Mouse (Mus musculus) heart, adult 2 months (tissue): Measurements from ENCODE around the gene Zkscan2. TPM values are rescaled to one million over a fixed set of nuclear protein-coding genes. Genes with fewer than 3 reads are reported as not detected.

Experiments used
- DNase-seq, 2 experiments: peaks; one replicate each; pipeline ENCODE4 v3.0.0; 2021
- H3K27ac ChIP-seq: fragments of 200-600 bp; 2 replicates; pipeline ENCODE4 v1.8.1; 2022
- H3K27me3 ChIP-seq: fragments of 200-500 bp; 2 replicates; pipeline ENCODE4 v1.6.1; 2012; ENCODE audit warnings: mild to moderate bottlenecking, low read length, inconsistent platforms, mixed read lengths; ENCODE audit not compliant: control insufficient read depth, insufficient read depth
- H3K36me3 ChIP-seq: fragments of 200-500 bp; 2 replicates; pipeline ENCODE4 v1.6.1; 2012; ENCODE audit warnings: low read length, inconsistent platforms; ENCODE audit not compliant: control insufficient read depth, insufficient read depth
- H3K4me1 ChIP-seq: fragments of 200-500 bp; 2 replicates; pipeline ENCODE4 v1.6.1; 2011; ENCODE audit warnings: low read length; ENCODE audit not compliant: control insufficient read depth, insufficient read depth
- H3K4me3 ChIP-seq: fragments of 200-600 bp; 2 replicates; pipeline ENCODE4 v1.8.1; 2022
- H3K79me2 ChIP-seq: fragments of 200-500 bp; replicated peaks from 2 replicates; pipeline ENCODE4 v1.6.1; 2012; ENCODE audit warnings: mild to moderate bottlenecking, inconsistent platforms, low read length, moderate library complexity, mixed read lengths; ENCODE audit not compliant: control insufficient read depth, insufficient read depth
- H3K9ac ChIP-seq: fragments of 200-500 bp; 2 replicates; pipeline ENCODE4 v1.6.1; 2012; ENCODE audit warnings: low read depth, mild to moderate bottlenecking, control low read depth, inconsistent platforms, low read length, mixed read lengths
- CTCF ChIP-seq: fragments of 200-600 bp; IDR thresholded peaks from 2 replicates; pipeline ENCODE4 v1.8.1; 2022; ENCODE audit warnings: antibody characterized with exemption, mild to moderate bottlenecking, moderate library complexity
- EP300 ChIP-seq: fragments of 200-500 bp; IDR thresholded peaks from 2 replicates; pipeline ENCODE4 v1.6.1; 2011; ENCODE audit warnings: low read depth, low read length, control low read depth; ENCODE audit not compliant: insufficient read depth
- POLR2A ChIP-seq: fragments of 200-500 bp; IDR thresholded peaks from 2 replicates; pipeline ENCODE4 v1.6.1; 2011; ENCODE audit warnings: mild to moderate bottlenecking, low read depth, low read length, control low read depth; ENCODE audit not compliant: insufficient read depth
- WGBS: fragments of 180-500 bp; shearing (Covaris S2); methylation state at CpG from one replicate; pipeline ENCODE4 v1.1.7; 2018; 5-methylcytosine and 5-hydroxymethylcytosine counted together
- intact Hi-C: fragments of 180-260 bp; cut with DNase I; formaldehyde crosslinking; loops from one replicate; pipeline ENCODE4 v1.15.1; 2025
- polyA plus RNA-seq: library from polyadenylated mRNA; depleted of rRNA; stranded (reverse); fragments of >200 nt; gene quantifications from 2 replicates; pipeline ENCODE4 v1.2.3, GENCODE M21; 2012
- total RNA-seq, 2 experiments: library from RNA; stranded (reverse); gene quantifications; 2 replicates each; pipeline ENCODE4 v1.2.3; 2021

Gene Zkscan2
- total and polyA plus RNA-seq, 3 experiments = 0.21 to 0.25 (median 0.21) TPM

GRCm38 (mm10) chr7:123462070-123462501 is 38.2 kb downstream of the Zkscan2 start, which contains the start of gene Aqp8:
Gene Aqp8, plus strand, starts transcription at chr7:123462291.
- DNase-seq = peak; percentile 61 to 64
- TF ChIP-seq POLR2A = no peak
- peak; percentile 12; the same call in 1 of the 2 replicates for TF ChIP-seq CTCF
- H3K27me3 ChIP-seq = no peaks in the 10 kb centered on the region
- H3K27ac ChIP-seq = no peak within 1 kb of the TSS
- H3K4me1 ChIP-seq = peaks cover 1% of the 10 kb centered on the region; the same call in 1 of the 2 replicates
- no peak within 1 kb of the TSS for H3K9ac ChIP-seq
- WGBS = 25% methylated on average over 9 of the region's 9 CpGs
- H3K36me3 ChIP-seq = no peaks in the 10 kb centered on the region
- no peak within 1 kb of the TSS for H3K4me3 ChIP-seq
- no peaks in the 10 kb centered on the region for H3K79me2 ChIP-seq
- intact Hi-C loops = no loop called here

GRCm38 (mm10) chr7:123461316-123461715 is 38.9 kb downstream of the Zkscan2 start:
- WGBS = 92% methylated on average over 4 of the region's 4 CpGs
- Histone ChIP-seq H3K4me3 (no peak overlapping the region), H3K4me1 (peaks cover 1% of the 10 kb centered on the region; the same call in 1 of the 2 replicates), H3K27me3 (no peaks in the 10 kb centered on the region), H3K9ac (no peak overlapping the region), H3K36me3 (no peaks in the 10 kb centered on the region), H3K79me2 (no peaks in the 10 kb centered on the region), H3K27ac (no peak overlapping the region)
- TF ChIP-seq POLR2A = no peak
- TF ChIP-seq EP300 = no peak
- no peak for TF ChIP-seq CTCF
- intact Hi-C loops = no loop called here
- DNase-seq = no peak

GRCm38 (mm10) chr7:123459247-123459646 is 41.0 kb downstream of the Zkscan2 start:
- intact Hi-C loops = no loop called here
- H3K27ac ChIP-seq = no peak overlapping the region
- H3K79me2 ChIP-seq = no peaks in the 10 kb centered on the region
- peaks cover 1% of the 10 kb centered on the region; the same call in 1 of the 2 replicates for H3K4me1 ChIP-seq
- no peak overlapping the region for H3K4me3 ChIP-seq
- H3K36me3 ChIP-seq = no peaks in the 10 kb centered on the region
- TF ChIP-seq EP300 = no peak
- WGBS = 57% methylated on average over 4 of the region's 4 CpGs
- H3K9ac ChIP-seq = no peak overlapping the region
- DNase-seq = no peak
- H3K27me3 ChIP-seq = no peaks in the 10 kb centered on the region

GRCm38 (mm10) chr7:123458309-123458708 is 41.9 kb downstream of the Zkscan2 start:
- Histone ChIP-seq H3K36me3 (no peaks in the 10 kb centered on the region), H3K27me3 (no peaks in the 10 kb centered on the region), H3K9ac (no peak overlapping the region), H3K27ac (no peak overlapping the region), H3K4me1 (peaks cover 3% of the 10 kb centered on the region; the same call in 1 of the 2 replicates), H3K79me2 (no peaks in the 10 kb centered on the region), H3K4me3 (no peak overlapping the region)
- whole genome bisulfite sequencing = 77% methylated on average over 4 of the region's 4 CpGs
- intact Hi-C loops = no loop called here
- DNase-seq = no peak
- TF ChIP-seq CTCF (no peak), POLR2A (no peak), EP300 (no peak)

- Histone ChIP-seq H3K27me3 (no peaks in the 10 kb centered on the region), H3K4me3 (no peak overlapping the region), H3K79me2 (no peaks in the 10 kb centered on the region), H3K4me1 (peaks cover 1% of the 10 kb centered on the region; the same call in 1 of the 2 replicates), H3K9ac (no peak overlapping the region), H3K36me3 (no peaks in the 10 kb centered on the region), H3K27ac (no peak overlapping the region)
- no peak for DNase-seq
- intact Hi-C loops = no loop called here
- no peak for TF ChIP-seq CTCF
- no peak for TF ChIP-seq EP300
- TF ChIP-seq POLR2A = no peak
- 82% methylated on average over 3 of the region's 3 CpGs for WGBS
These were observed 45.2 kb downstream of the Zkscan2 start for GRCm38 (mm10) chr7:123455088-123455487.

GRCm38 (mm10) chr7:123453066-123453465 is 47.2 kb downstream of the Zkscan2 start:
- no peak for TF ChIP-seq EP300
- TF ChIP-seq CTCF = no peak
- TF ChIP-seq POLR2A = no peak
- DNase-seq = peak in 1 of 2 experiments; percentile 21
- Histone ChIP-seq H3K9ac (no peak overlapping the region), H3K27ac (peak overlapping the region; percentile 69), H3K27me3 (no peaks in the 10 kb centered on the region), H3K79me2 (no peaks in the 10 kb centered on the region), H3K4me3 (no peak overlapping the region), H3K36me3 (no peaks in the 10 kb centered on the region), H3K4me1 (peaks cover 1% of the 10 kb centered on the region; the same call in 1 of the 2 replicates)
- intact Hi-C loops = no loop called here
- WGBS = 56% methylated on average over 8 of the region's 8 CpGs

- intact Hi-C loops = no loop called here
- Histone ChIP-seq H3K27me3 (no peaks in the 10 kb centered on the region), H3K4me1 (peaks cover 1% of the 10 kb centered on the region; the same call in 1 of the 2 replicates), H3K9ac (no peak overlapping the region), H3K79me2 (no peaks in the 10 kb centered on the region), H3K27ac (peak overlapping the region; percentile 69), H3K36me3 (no peaks in the 10 kb centered on the region), H3K4me3 (no peak overlapping the region)
- 44% methylated on average over 6 of the region's 6 CpGs for WGBS
- DNase-seq = no peak
- TF ChIP-seq POLR2A (no peak), CTCF (no peak), EP300 (no peak)
These were observed 47.7 kb downstream of the Zkscan2 start for GRCm38 (mm10) chr7:123452551-123452950.
